ENCODE assay signal across 8 mouse cellular contexts in genomic region chr12:53252213-53252571, GRCm38 (mm10). TPM values are rescaled to one million over a fixed set of nuclear protein-coding genes. Genes with fewer than 3 reads are reported as not detected.
DNase-seq lines count a peak whose midpoint lies in the region; ATAC-seq and TF ChIP-seq lines count a peak whose summit lies in the region.

No protein-coding gene starts in this region.

- no peaks in the 10 kb centered on the region for H3K9me3 ChIP-seq in heart, embryonic 11.5 days (replicated peaks; ENCODE audit: control insufficient read depth, low read length)
- no peaks in the 10 kb centered on the region for H3K9me3 ChIP-seq in hindbrain, embryonic 12.5 days (replicated peaks)
- H3K9me3 ChIP-seq in liver, postnatal 0 days (ENCODE audit: low read length), result no peaks in the 10 kb centered on the region

- TF ChIP-seq CTCF in liver, postnatal 0 days (IDR thresholded peaks at IDR 0.05; ENCODE audit: low read depth), result no peak

- H3K4me3 ChIP-seq in heart, embryonic 11.5 days (ENCODE audit: low read depth, low read length), result peak overlapping the region; percentile 82
- H3K4me3 ChIP-seq in hindbrain, embryonic 12.5 days, result peak overlapping the region; percentile 84
- H3K4me3 ChIP-seq in liver, postnatal 0 days (ENCODE audit: low read depth, low read length), result peak overlapping the region; percentile 56

- H3K27ac ChIP-seq in heart, embryonic 11.5 days (ENCODE audit: low read depth, low read length), result peak overlapping the region; percentile 82; the same call in 1 of the 2 replicates
- H3K27ac ChIP-seq in hindbrain, embryonic 12.5 days, result peak overlapping the region; percentile 100
- no peak overlapping the region for H3K27ac ChIP-seq in liver, postnatal 0 days (ENCODE audit: low read depth)

- peak overlapping the region; percentile 87; the same call in 1 of the 2 replicates for H3K9ac ChIP-seq in heart, embryonic 11.5 days (ENCODE audit: low read depth, low read length)
- peak overlapping the region; percentile 98 for H3K9ac ChIP-seq in hindbrain, embryonic 12.5 days
- no peak overlapping the region for H3K9ac ChIP-seq in liver, postnatal 0 days (replicated peaks)

- peaks cover 1% of the 10 kb centered on the region for H3K4me1 ChIP-seq in heart, embryonic 11.5 days (ENCODE audit: control insufficient read depth, insufficient read depth, low read length)
- H3K4me1 ChIP-seq in hindbrain, embryonic 12.5 days, result peaks cover 31% of the 10 kb centered on the region
- H3K4me1 ChIP-seq in liver, postnatal 0 days (ENCODE audit: insufficient read depth), result no peaks in the 10 kb centered on the region

- peak overlapping the region; percentile 92 for H3K4me2 ChIP-seq in heart, embryonic 11.5 days
- H3K4me2 ChIP-seq in hindbrain, embryonic 12.5 days (replicated peaks), result peak overlapping the region; percentile 75
- peak overlapping the region; percentile 89 for H3K4me2 ChIP-seq in liver, postnatal 0 days (ENCODE audit: low read depth, low read length)

- H3K36me3 ChIP-seq in heart, embryonic 11.5 days (ENCODE audit: control insufficient read depth, insufficient read depth, low read length), result no peaks in the 10 kb centered on the region
- no peaks in the 10 kb centered on the region for H3K36me3 ChIP-seq in hindbrain, embryonic 12.5 days
- no peaks in the 10 kb centered on the region for H3K36me3 ChIP-seq in liver, postnatal 0 days (replicated peaks; ENCODE audit: insufficient read depth, low read length)

- no peak for DNase-seq in heart, adult 9 months (ENCODE audit: low spot score in 2 of 2)
- DNase-seq in 3T3-L1 (ENCODE audit: low read depth, low spot score), result peak; percentile 51
- peak; percentile 28 for DNase-seq in embryo, embryonic 10 days (ENCODE audit: low spot score)
- no peak for DNase-seq in liver, postnatal 0 days
- DNase-seq in urinary bladder, adult 2 months (ENCODE audit: low spot score), result no peak
- DNase-seq in left cerebral cortex, adult 18-20 months (ENCODE audit: low spot score in 2 of 2), result no peak

- WGBS in heart, embryonic 11.5 days (ENCODE audit: insufficient replicate concordance), result 5% methylated on average over 11 of the region's 23 CpGs
- under 1% methylated on average over 20 of the region's 23 CpGs for WGBS in hindbrain, embryonic 12.5 days
- 0% methylated on average over 5 of the region's 23 CpGs for WGBS in liver, postnatal 0 days (ENCODE audit: insufficient replicate concordance)

- peaks cover 55% of the 10 kb centered on the region for H3K27me3 ChIP-seq in heart, embryonic 11.5 days (ENCODE audit: control insufficient read depth, insufficient read depth, low read length)
- H3K27me3 ChIP-seq in hindbrain, embryonic 12.5 days, result no peaks in the 10 kb centered on the region; the same call in 1 of the 2 replicates
- peaks cover 72% of the 10 kb centered on the region for H3K27me3 ChIP-seq in liver, postnatal 0 days (ENCODE audit: insufficient read depth, low read length)

- no peak for TF ChIP-seq EP300 in liver, postnatal 0 days (IDR thresholded peaks at IDR 0.05; ENCODE audit: low read depth)

- ATAC-seq in heart, embryonic 11.5 days (replicated peaks; ENCODE audit: insufficient number of reproducible peaks, low FRiP score, low TSS enrichment), result peak; percentile 12; the same call in 1 of the 2 replicates
- ATAC-seq in hindbrain, embryonic 12.5 days (ENCODE audit: low FRiP score), result peak; percentile 45
- no peak for ATAC-seq in liver, postnatal 0 days

RNA-seq across cellular contexts. Expression of gene Npas3, which starts 3.7 kb away (rescaled TPM):
- polyA plus RNA-seq in heart, embryonic 11.5 days (2014; fragmentation: Nextera tagmentation; extraction: Ambion mirVana), result 0.77 and 1.3 TPM in 2 replicates
- 24.9 and 26.2 TPM in 2 replicates for polyA plus RNA-seq in hindbrain, embryonic 12.5 days (2016; fragmentation: Nextera tagmentation; extraction: Ambion mirVana)
- polyA plus RNA-seq in liver, postnatal 0 days (2015; fragmentation: Nextera tagmentation; extraction: Ambion mirVana), result 0.08 TPM in 2 replicates
- polyA plus RNA-seq in urinary bladder, adult 2 months (2012; rRNA removed), result 0.11 and 0.19 TPM in 2 replicates
- 10 to 100 TPM; 18.5 to 22.3 TPM for total RNA-seq in left cerebral cortex, adult 18-20 months (2021)

Comparison
In these comparisons a context has a peak if more than half of its experiments do, and no peak if none do; other contexts are left out.
1. DNase-seq: peak in 3T3-L1 (single experiment) and embryo, embryonic 10 days (single experiment); none in heart, adult 9 months (0 of 2), liver, postnatal 0 days (single experiment), urinary bladder, adult 2 months (single experiment) and left cerebral cortex, adult 18-20 months (0 of 2).
2. RNA of gene Npas3, which starts 3.7 kb away (polyA plus RNA-seq): 24.9 to 26.2 TPM in hindbrain, embryonic 12.5 days; 0.77 to 1.3 TPM in heart, embryonic 11.5 days, 0.11 to 0.19 TPM in urinary bladder, adult 2 months and 0.08 TPM in liver, postnatal 0 days; every median in the first group is over 10 times any median in the second.
3. Peak in every context shown above with its lines, with median percentiles within 50 percentile points of each other: H3K4me2 ChIP-seq and H3K4me3 ChIP-seq.